Mouse (Mus musculus) fibroblast of lung, adult 2 months (primary cell): ENCODE measurements around the gene Fbxo45.
"Not testable (repeated sequence)": the region's sequence is repeated elsewhere in the genome, so short reads cannot be mapped to it uniquely, and the experiment has no call there.

ENCODE experiments used
- DNase-seq: peaks from one replicate; pipeline ENCODE4 v3.0.0-alpha.2; 2011; ENCODE audit warnings: low read depth

Gene Fbxo45

GRCm38 (mm10) chr16:32246952-32247370 is at the start of gene Fbxo45, which contains the start of gene Wdr53:
Gene Fbxo45, minus strand, starts transcription at chr16:32247158.
Gene Wdr53, plus strand, starts transcription at chr16:32247227.
- peak; percentile 85 for DNase-seq

DNA sequence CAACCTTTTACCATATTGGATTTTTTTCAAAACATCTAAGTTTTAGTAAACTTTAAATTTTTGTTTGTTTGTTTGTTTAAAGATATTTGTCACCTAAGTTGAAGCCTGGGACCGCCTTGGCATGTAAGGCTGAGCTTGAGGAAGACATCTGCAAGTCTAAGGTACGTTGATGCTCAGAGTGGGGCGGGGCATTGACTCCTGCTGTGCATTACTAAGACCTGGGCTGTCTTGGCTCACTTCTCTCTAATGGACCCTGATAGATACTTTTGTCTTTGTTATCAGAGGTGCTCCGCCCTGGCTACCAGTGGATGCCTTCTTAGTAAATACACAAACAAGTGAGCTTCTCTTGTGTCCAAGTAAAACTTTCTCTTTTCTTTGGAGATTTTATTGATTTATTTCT is 44.9 kb upstream of the Fbxo45 start:
- no peak for DNase-seq

GRCm38 (mm10) chr16:32282608-32283007 is 35.6 kb upstream of the Fbxo45 start:
- DNase-seq: no peak

GRCm38 (mm10) chr16:32280211-32280610 is 33.3 kb upstream of the Fbxo45 start:
- no peak for DNase-seq

DNA sequence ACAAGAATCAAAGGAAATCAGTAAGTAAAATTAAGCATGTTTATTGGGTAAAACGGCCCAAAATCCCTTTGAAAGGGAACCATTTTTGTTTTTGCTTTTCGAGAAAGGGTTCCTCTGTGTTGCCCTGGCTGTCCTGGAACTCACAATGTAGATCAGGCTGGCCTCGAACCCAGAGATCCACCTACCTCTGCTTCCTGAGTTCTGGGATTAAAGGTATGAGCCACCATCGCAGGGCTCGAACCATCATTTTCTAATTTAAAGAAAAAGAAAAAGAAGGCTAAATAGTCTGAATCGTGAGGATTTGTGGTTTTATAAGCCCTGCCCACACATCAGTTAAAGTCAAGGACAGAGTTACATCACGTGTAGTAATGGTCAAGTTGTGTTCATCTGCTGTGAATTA is 31.4 kb upstream of the Fbxo45 start:
- no peak for DNase-seq

DNA sequence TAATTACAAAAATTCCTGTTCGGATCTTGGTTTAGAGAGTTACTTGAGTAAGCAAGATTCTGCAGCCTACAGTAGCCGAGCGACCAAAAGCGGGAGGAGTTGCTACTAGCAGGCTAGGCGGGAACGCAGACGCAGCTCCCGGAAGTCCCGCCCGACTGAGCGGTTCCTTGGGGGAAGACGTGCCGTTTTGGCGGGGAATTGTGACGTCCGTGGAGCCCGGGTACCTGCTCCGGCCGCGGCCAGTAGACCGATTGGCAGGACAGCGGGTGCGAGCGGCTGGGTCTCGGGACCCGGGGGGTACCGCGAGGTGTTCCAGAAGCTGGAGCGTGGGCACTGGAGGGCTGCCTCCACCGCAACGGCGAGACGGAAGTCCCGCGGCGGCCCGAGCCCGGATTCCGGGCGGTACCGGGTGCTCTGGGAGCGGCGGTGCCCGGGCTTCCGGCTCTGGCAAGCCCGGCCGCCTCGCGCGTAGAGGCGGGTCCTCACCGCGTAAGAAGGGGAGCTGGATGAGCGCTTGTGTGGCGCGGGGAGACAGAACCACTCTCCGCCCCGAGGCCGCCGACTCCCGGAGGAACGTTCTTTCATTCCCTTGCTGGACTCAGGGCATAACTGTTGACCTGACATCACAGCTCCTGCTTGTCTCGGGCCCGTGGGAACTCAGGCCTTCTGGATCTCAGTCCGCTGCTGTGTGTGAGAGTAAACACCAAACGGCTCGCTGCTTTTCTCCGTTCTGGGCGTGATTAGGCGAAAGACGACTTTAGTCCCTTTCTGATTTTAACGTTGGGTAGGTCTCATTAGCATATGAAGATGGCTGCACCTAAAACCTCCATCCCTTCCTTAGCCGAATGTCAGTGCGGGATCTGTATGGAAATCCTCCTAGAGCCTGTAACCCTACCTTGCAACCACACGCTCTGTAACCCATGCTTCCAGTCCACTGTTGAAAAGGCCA is 30.6 kb upstream of the Fbxo45 start, which contains the start of gene Rnf168:
Rnf168 (plus strand) TSS at position 152 of the 949 bp plus-strand sequence.
- DNase-seq: peak; percentile 68

- DNase-seq: no peak
Measured at GRCm38 (mm10) chr16:32275830-32276229, 28.9 kb upstream of the Fbxo45 start.

DNA sequence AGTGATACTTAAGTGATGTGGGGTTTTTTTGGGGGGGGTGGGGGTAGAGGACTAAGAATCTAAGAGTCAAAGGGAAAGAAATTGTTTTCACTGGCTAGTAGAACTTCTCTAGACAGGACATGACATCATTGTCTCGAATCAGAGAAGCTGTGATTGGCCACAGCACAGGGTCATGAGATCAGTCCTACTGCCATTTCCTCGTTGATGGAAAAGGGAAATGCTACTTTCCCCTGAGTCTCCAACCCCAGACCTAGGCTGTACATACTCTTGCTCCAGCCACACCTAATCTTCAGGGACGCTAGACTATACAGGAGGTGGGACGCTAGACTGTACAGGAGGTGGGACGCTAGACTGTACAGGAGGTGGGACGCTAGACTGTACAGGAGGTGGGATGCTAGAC is 28.1 kb upstream of the Fbxo45 start:
- DNase-seq: no peak

GRCm38 (mm10) chr16:32273338-32273737 is 26.4 kb upstream of the Fbxo45 start:
- no peak for DNase-seq

DNA sequence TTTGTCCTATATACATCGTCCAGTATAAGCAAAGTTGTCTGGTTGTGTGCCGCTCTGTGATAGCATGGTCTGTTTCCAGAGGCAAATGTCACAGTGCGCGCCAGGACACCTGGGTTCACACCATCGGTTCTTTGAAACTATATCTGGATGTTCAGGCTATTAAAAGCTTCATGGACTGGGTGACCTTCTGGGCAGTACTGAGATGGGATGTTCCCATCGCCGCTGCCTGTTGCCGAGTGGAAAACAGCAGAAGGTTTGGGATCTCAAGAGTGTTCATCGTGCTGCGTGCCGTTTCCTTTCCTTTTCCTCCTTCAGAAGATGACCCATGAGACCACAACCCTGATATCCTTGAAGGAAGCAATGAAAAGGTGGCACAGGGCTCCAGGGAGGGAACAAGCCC is 24.3 kb upstream of the Fbxo45 start, which contains the start of gene Smco1:
Smco1 (plus strand) TSS at position 178 of the 400 bp plus-strand sequence.
- no peak for DNase-seq

DNA sequence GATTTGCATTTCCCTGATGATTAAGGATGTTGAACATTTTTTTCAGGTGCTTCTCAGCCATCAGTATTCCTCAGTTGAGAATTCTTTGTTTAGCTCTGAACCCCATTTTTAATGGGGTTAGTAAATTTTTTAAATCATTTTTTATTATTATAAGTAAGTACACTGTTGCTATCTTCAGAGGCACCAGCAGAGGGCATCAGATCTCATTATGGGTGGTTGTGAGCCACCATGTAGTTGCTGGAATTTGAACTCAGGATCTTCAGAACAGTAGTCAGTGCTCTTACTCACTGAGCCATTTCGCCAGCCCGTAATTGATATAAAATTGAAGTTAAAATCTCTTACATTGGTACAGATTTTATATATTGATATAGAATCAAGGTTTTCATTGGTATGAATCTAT is 17.3 kb upstream of the Fbxo45 start:
- not testable (repeated sequence) for DNase-seq

- DNase-seq: no peak
Measured at GRCm38 (mm10) chr16:32246351-32246791, 587 bp downstream of the Fbxo45 start.

- no peak for DNase-seq
Measured at GRCm38 (mm10) chr16:32243901-32244300, 3.1 kb downstream of the Fbxo45 start.

- no peak for DNase-seq
Measured at GRCm38 (mm10) chr16:32239428-32240312, 7.3 kb downstream of the Fbxo45 start.

- DNase-seq: no peak
Measured at GRCm38 (mm10) chr16:32237930-32238680, 8.9 kb downstream of the Fbxo45 start.

GRCm38 (mm10) chr16:32232050-32232449 is 14.9 kb downstream of the Fbxo45 start:
- not testable (repeated sequence) for DNase-seq

DNA sequence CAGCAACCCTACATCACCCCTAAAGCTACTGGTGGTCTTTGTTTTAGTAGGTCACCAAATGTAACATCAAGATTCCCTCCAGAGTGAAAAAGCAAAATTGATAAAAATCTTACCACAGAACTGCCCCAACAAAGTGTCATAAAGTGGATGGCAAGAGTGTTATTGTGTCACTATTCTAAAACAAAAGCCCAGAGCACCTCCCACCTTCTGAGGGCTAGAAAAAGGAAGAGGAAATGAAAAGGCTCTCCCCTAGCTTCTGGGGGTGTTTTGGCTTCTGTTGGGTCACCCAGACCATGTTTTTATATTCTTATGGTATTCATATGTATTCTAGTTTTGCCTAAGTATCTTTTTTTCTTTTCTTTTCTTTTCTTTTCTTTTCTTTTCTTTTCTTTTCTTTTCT is 24.6 kb downstream of the Fbxo45 start:
- no peak for DNase-seq

GRCm38 (mm10) chr16:32221803-32222202 is 25.2 kb downstream of the Fbxo45 start:
- no peak for DNase-seq

- DNase-seq: no peak
Measured at GRCm38 (mm10) chr16:32214804-32215576, 32.0 kb downstream of the Fbxo45 start.

GRCm38 (mm10) chr16:32214156-32214555 is 32.8 kb downstream of the Fbxo45 start:
- no peak for DNase-seq

- DNase-seq: no peak
Measured at GRCm38 (mm10) chr16:32204902-32205301, 42.1 kb downstream of the Fbxo45 start.
